Mouse (Mus musculus): Measurements from ENCODE around the gene Mis18bp1. TPM values are rescaled to one million over a fixed set of nuclear protein-coding genes. Genes with fewer than 3 reads are reported as not detected.
"Not testable (repeated sequence)": the region's sequence is repeated elsewhere in the genome, so short reads cannot be mapped to it uniquely, and the experiment has no call there.

Mis18bp1 gene
- total and polyA plus RNA-seq, 3 experiments = 0.02 to 1.1 (median 0.23) TPM

- H3K79me2 ChIP-seq (replicated peaks; ENCODE audit: control insufficient read depth, insufficient read depth, low read length) = no peaks in the 10 kb centered on the region
- TF ChIP-seq POLR2A (IDR thresholded peaks at IDR 0.05; ENCODE audit: insufficient read depth, low read depth, low read length) = no peak
- no peak for TF ChIP-seq EP300 (IDR thresholded peaks at IDR 0.05; ENCODE audit: insufficient read depth, low read depth, low read length)
- TF ChIP-seq CTCF (IDR thresholded peaks at IDR 0.05) = peak; percentile 52
- intact Hi-C loops (cut with DNase I) = no loop called here
- no peaks in the 10 kb centered on the region for H3K36me3 ChIP-seq (ENCODE audit: control insufficient read depth, insufficient read depth, low read length)
- no peak overlapping the region for H3K9ac ChIP-seq (ENCODE audit: low read depth, low read length)
- H3K27me3 ChIP-seq (ENCODE audit: control insufficient read depth, insufficient read depth, low read length) = no peaks in the 10 kb centered on the region
- H3K4me1 ChIP-seq (ENCODE audit: control insufficient read depth, insufficient read depth, low read length) = no peaks in the 10 kb centered on the region
- no peak overlapping the region for H3K4me3 ChIP-seq
- DNase-seq = no peak
- 42% methylated on average over 3 of the region's 3 CpGs for WGBS
- no peak overlapping the region for H3K27ac ChIP-seq
These were observed 15.0 kb upstream of the Mis18bp1 start for GRCm38 (mm10) chr12:65187365-65187764.

- Histone ChIP-seq H3K36me3 (ENCODE audit: control insufficient read depth, insufficient read depth, low read length) (no peaks in the 10 kb centered on the region), H3K27me3 (ENCODE audit: control insufficient read depth, insufficient read depth, low read length) (no peaks in the 10 kb centered on the region), H3K9ac (ENCODE audit: low read depth, low read length) (no peak overlapping the region), H3K79me2 (replicated peaks; ENCODE audit: control insufficient read depth, insufficient read depth, low read length) (no peaks in the 10 kb centered on the region), H3K4me1 (ENCODE audit: control insufficient read depth, insufficient read depth, low read length) (0 out of 2 replicates have a peak, but pooled peaks cover 2% of the 10 kb centered on the region), H3K27ac (no peak overlapping the region), H3K4me3 (no peak overlapping the region)
- intact Hi-C loops (cut with DNase I) = loop anchor here (2.0 to 5.0 kb wide), 3 partner anchors 97 to 256 kb away; partner anchors contain the start of genes Gm527, Klhl28 and Togaram1
- no peak for DNase-seq
- 92% methylated on average over 5 of the region's 5 CpGs for WGBS
- TF ChIP-seq POLR2A (IDR thresholded peaks at IDR 0.05; ENCODE audit: insufficient read depth, low read depth, low read length) (no peak), CTCF (IDR thresholded peaks at IDR 0.05) (no peak), EP300 (IDR thresholded peaks at IDR 0.05; ENCODE audit: insufficient read depth, low read depth, low read length) (no peak)
These were observed 1.3 kb upstream of the Mis18bp1 start for GRCm38 (mm10) chr12:65173736-65174135.

GRCm38 (mm10) chr12:65172959-65173358, 555 bp upstream of the Mis18bp1 start:
- Histone ChIP-seq H3K9ac (ENCODE audit: low read depth, low read length) (peak overlapping the region; percentile 38), H3K4me3 (peak overlapping the region; percentile 57), H3K27ac (peak overlapping the region; percentile 94)
- intact Hi-C loops (cut with DNase I) = loop anchor here (2.0 to 5.0 kb wide), 3 partner anchors 96 to 256 kb away; partner anchors contain the start of genes Gm527, Klhl28 and Togaram1
- 24% methylated on average over 8 of the region's 8 CpGs for WGBS
- not testable (repeated sequence) for H3K27me3 ChIP-seq (ENCODE audit: control insufficient read depth, insufficient read depth, low read length); H3K4me1 ChIP-seq (ENCODE audit: control insufficient read depth, insufficient read depth, low read length); H3K36me3 ChIP-seq (ENCODE audit: control insufficient read depth, insufficient read depth, low read length); H3K79me2 ChIP-seq (replicated peaks; ENCODE audit: control insufficient read depth, insufficient read depth, low read length)
- peak; percentile 66 to 68 for DNase-seq
- peak; percentile 74 for TF ChIP-seq CTCF (IDR thresholded peaks at IDR 0.05)

GRCm38 (mm10) chr12:65136121-65136520, 36.3 kb downstream of the Mis18bp1 start:
- H3K79me2 ChIP-seq (replicated peaks; ENCODE audit: control insufficient read depth, insufficient read depth, low read length); H3K4me3 ChIP-seq; H3K27ac ChIP-seq; intact Hi-C loops (cut with DNase I); H3K9ac ChIP-seq (ENCODE audit: low read depth, low read length); DNase-seq; H3K27me3 ChIP-seq (ENCODE audit: control insufficient read depth, insufficient read depth, low read length); H3K4me1 ChIP-seq (ENCODE audit: control insufficient read depth, insufficient read depth, low read length); H3K36me3 ChIP-seq (ENCODE audit: control insufficient read depth, insufficient read depth, low read length): not testable (repeated sequence)
- 92% methylated on average over 4 of the region's 4 CpGs for WGBS

- intact Hi-C loops (cut with DNase I) = no loop called here
- Histone ChIP-seq H3K27me3 (ENCODE audit: control insufficient read depth, insufficient read depth, low read length) (no peaks in the 10 kb centered on the region), H3K4me1 (ENCODE audit: control insufficient read depth, insufficient read depth, low read length) (no peaks in the 10 kb centered on the region), H3K9ac (ENCODE audit: low read depth, low read length) (no peak overlapping the region), H3K36me3 (ENCODE audit: control insufficient read depth, insufficient read depth, low read length) (no peaks in the 10 kb centered on the region), H3K27ac (no peak overlapping the region), H3K4me3 (no peak overlapping the region), H3K79me2 (replicated peaks; ENCODE audit: control insufficient read depth, insufficient read depth, low read length) (no peaks in the 10 kb centered on the region)
- TF ChIP-seq CTCF (IDR thresholded peaks at IDR 0.05) = no peak
- TF ChIP-seq POLR2A (IDR thresholded peaks at IDR 0.05; ENCODE audit: insufficient read depth, low read depth, low read length) = no peak
- no peak for TF ChIP-seq EP300 (IDR thresholded peaks at IDR 0.05; ENCODE audit: insufficient read depth, low read depth, low read length)
- no peak for DNase-seq
- WGBS = 93% methylated on average over 5 of the region's 5 CpGs
These were observed 53.0 kb downstream of the Mis18bp1 start for GRCm38 (mm10) chr12:65119451-65119850.

- Histone ChIP-seq H3K4me1 (ENCODE audit: control insufficient read depth, insufficient read depth, low read length) (no peaks in the 10 kb centered on the region), H3K27ac (no peak overlapping the region), H3K36me3 (ENCODE audit: control insufficient read depth, insufficient read depth, low read length) (no peaks in the 10 kb centered on the region), H3K9ac (ENCODE audit: low read depth, low read length) (no peak overlapping the region), H3K4me3 (no peak overlapping the region), H3K27me3 (ENCODE audit: control insufficient read depth, insufficient read depth, low read length) (no peaks in the 10 kb centered on the region), H3K79me2 (replicated peaks; ENCODE audit: control insufficient read depth, insufficient read depth, low read length) (no peaks in the 10 kb centered on the region)
- 88% methylated on average over 7 of the region's 7 CpGs for WGBS
- intact Hi-C loops (cut with DNase I) = no loop called here
- no peak for TF ChIP-seq EP300 (IDR thresholded peaks at IDR 0.05; ENCODE audit: insufficient read depth, low read depth, low read length)
- TF ChIP-seq POLR2A (IDR thresholded peaks at IDR 0.05; ENCODE audit: insufficient read depth, low read depth, low read length) = no peak
- TF ChIP-seq CTCF (IDR thresholded peaks at IDR 0.05) = no peak
- no peak for DNase-seq
These were observed 53.4 kb downstream of the Mis18bp1 start for GRCm38 (mm10) chr12:65118968-65119367.

GRCm38 (mm10) chr12:65114978-65115377, 57.4 kb downstream of the Mis18bp1 start:
- H3K27me3 ChIP-seq (ENCODE audit: control insufficient read depth, insufficient read depth, low read length); DNase-seq; H3K27ac ChIP-seq; H3K9ac ChIP-seq (ENCODE audit: low read depth, low read length); intact Hi-C loops (cut with DNase I); H3K4me3 ChIP-seq; H3K79me2 ChIP-seq (replicated peaks; ENCODE audit: control insufficient read depth, insufficient read depth, low read length); H3K4me1 ChIP-seq (ENCODE audit: control insufficient read depth, insufficient read depth, low read length); H3K36me3 ChIP-seq (ENCODE audit: control insufficient read depth, insufficient read depth, low read length): not testable (repeated sequence)
- WGBS = 83% methylated on average over 3 of the region's 3 CpGs

All from heart, adult 2 months (tissue).